Mouse (Mus musculus) yolk sac, embryonic 10.5 days (tissue): ENCODE data around the gene Exoc5.
"Not testable (repeated sequence)": the region's sequence is repeated elsewhere in the genome, so short reads cannot be mapped to it uniquely, and the experiment has no call there.

Experiments
- DNase-seq: peaks from one replicate; pipeline ENCODE4 v3.0.0-alpha.2; 2017; ENCODE audit warnings: low spot score

The Exoc5 gene

GRCm38 (mm10) chr14:49066274-49066823, at the start of gene Exoc5:
Gene Exoc5 (minus strand): TSS chr14:49066653.
- DNase-seq = peak; percentile 92

- not testable (repeated sequence) for DNase-seq
Measured at GRCm38 (mm10) chr14:49091755-49092154, 25.3 kb upstream of the Exoc5 start.

GRCm38 (mm10) chr14:49091277-49091676, 24.8 kb upstream of the Exoc5 start:
- DNase-seq = no peak

- no peak for DNase-seq
Measured at GRCm38 (mm10) chr14:49090102-49090501, 23.6 kb upstream of the Exoc5 start.

- DNase-seq = no peak
Measured at GRCm38 (mm10) chr14:49089461-49090058, 23.1 kb upstream of the Exoc5 start.

- DNase-seq = peak; percentile 33
Measured at GRCm38 (mm10) chr14:49088155-49089048, 21.9 kb upstream of the Exoc5 start.

GRCm38 (mm10) chr14:49086522-49086921, 20.1 kb upstream of the Exoc5 start:
- peak; percentile 64 for DNase-seq

GRCm38 (mm10) chr14:49078820-49079219, 12.4 kb upstream of the Exoc5 start:
- no peak for DNase-seq

- no peak for DNase-seq
Measured at GRCm38 (mm10) chr14:49074361-49074760, 7.9 kb upstream of the Exoc5 start.

- DNase-seq = no peak
Measured at GRCm38 (mm10) chr14:49073896-49074295, 7.4 kb upstream of the Exoc5 start.

GRCm38 (mm10) chr14:49072837-49073236, 6.4 kb upstream of the Exoc5 start:
- DNase-seq = no peak

GRCm38 (mm10) chr14:49065529-49066273, 752 bp downstream of the Exoc5 start, which contains the start of gene Ap5m1:
Gene Ap5m1 (plus strand): TSS chr14:49066097.
- no peak for DNase-seq

GRCm38 (mm10) chr14:49063838-49064237, 2.6 kb downstream of the Exoc5 start:
- DNase-seq = no peak

- DNase-seq = no peak
Measured at GRCm38 (mm10) chr14:49049492-49049891, 17.0 kb downstream of the Exoc5 start.

GRCm38 (mm10) chr14:49045610-49046009, 20.8 kb downstream of the Exoc5 start:
- DNase-seq = no peak

GRCm38 (mm10) chr14:49028991-49029390, 37.5 kb downstream of the Exoc5 start:
- DNase-seq = no peak

- no peak for DNase-seq
Measured at GRCm38 (mm10) chr14:49027779-49028368, 38.6 kb downstream of the Exoc5 start.

GRCm38 (mm10) chr14:49027040-49027778, 39.2 kb downstream of the Exoc5 start:
- no peak for DNase-seq

- no peak for DNase-seq
Measured at GRCm38 (mm10) chr14:49019765-49020164, 46.7 kb downstream of the Exoc5 start.

GRCm38 (mm10) chr14:49008399-49009189, 57.9 kb downstream of the Exoc5 start:
- DNase-seq = no peak
